Mouse (Mus musculus) E14TG2a.4 (cell line): Measurements from ENCODE around the gene Mapk14.

ENCODE experiments used
- CTCF ChIP-seq: conservative IDR thresholded peaks from 2 replicates; pipeline ENCODE4 v1.5.1; 2014; ENCODE audit warnings: low read length
- NANOG ChIP-seq: IDR thresholded peaks from 2 replicates; pipeline ENCODE4 v1.6.1; 2014; ENCODE audit warnings: borderline replicate concordance, low read length, mixed read lengths
- POU5F1 ChIP-seq: IDR thresholded peaks from 2 replicates; pipeline ENCODE4 v1.6.1; 2014; ENCODE audit warnings: low read length, borderline replicate concordance

GRCm38 (mm10) chr17:28787507-28787906, 96.4 kb downstream of the Mapk14 start:
- no peak for TF ChIP-seq CTCF
- no peak for TF ChIP-seq POU5F1
- no peak for TF ChIP-seq NANOG
